Mouse (Mus musculus): ENCODE results near the gene Bcl2l12.

Gene Bcl2l12

GRCm38 (mm10) chr7:45017242-45018061 is 18.9 kb upstream of the Bcl2l12 start, which contains the start of gene Rras:
Gene Rras (plus strand): TSS chr7:45017961.
- peak; percentile 98 for DNase-seq (ENCODE audit: low spot score)

- DNase-seq (ENCODE audit: low spot score), result no peak
Observed at GRCm38 (mm10) chr7:45016761-45017160, 18.2 kb upstream of the Bcl2l12 start.

- peak; percentile 100 for DNase-seq (ENCODE audit: low spot score)
Observed at GRCm38 (mm10) chr7:45015957-45016612, 17.6 kb upstream of the Bcl2l12 start, which contains the start of gene Scaf1. Gene Scaf1 (minus strand): TSS chr7:45016363.

GRCm38 (mm10) chr7:45015344-45015956 is 16.9 kb upstream of the Bcl2l12 start:
- DNase-seq (ENCODE audit: low spot score), result no peak

- no peak for DNase-seq (ENCODE audit: low spot score)
Observed at GRCm38 (mm10) chr7:45014096-45014451, 15.6 kb upstream of the Bcl2l12 start.

- DNase-seq (ENCODE audit: low spot score), result no peak
Observed at GRCm38 (mm10) chr7:45013366-45014095, 15.0 kb upstream of the Bcl2l12 start.

- no peak for DNase-seq (ENCODE audit: low spot score)
Observed at GRCm38 (mm10) chr7:45012824-45013223, 14.3 kb upstream of the Bcl2l12 start.

GRCm38 (mm10) chr7:45012011-45012410 is 13.5 kb upstream of the Bcl2l12 start:
- DNase-seq (ENCODE audit: low spot score), result no peak

GRCm38 (mm10) chr7:45008411-45008810 is 9.9 kb upstream of the Bcl2l12 start:
- no peak for DNase-seq (ENCODE audit: low spot score)

- no peak for DNase-seq (ENCODE audit: low spot score)
Observed at GRCm38 (mm10) chr7:45007846-45008245, 9.3 kb upstream of the Bcl2l12 start.

GRCm38 (mm10) chr7:45007141-45007540 is 8.6 kb upstream of the Bcl2l12 start:
- DNase-seq (ENCODE audit: low spot score), result no peak

GRCm38 (mm10) chr7:45006503-45006902 is 8.0 kb upstream of the Bcl2l12 start:
- DNase-seq (ENCODE audit: low spot score), result no peak

- no peak for DNase-seq (ENCODE audit: low spot score)
Observed at GRCm38 (mm10) chr7:45005321-45005992, 6.9 kb upstream of the Bcl2l12 start.

- DNase-seq (ENCODE audit: low spot score), result no peak
Observed at GRCm38 (mm10) chr7:45004546-45004945, 6.0 kb upstream of the Bcl2l12 start.

- no peak for DNase-seq (ENCODE audit: low spot score)
Observed at GRCm38 (mm10) chr7:45002440-45002839, 3.9 kb upstream of the Bcl2l12 start.

GRCm38 (mm10) chr7:45000539-45001114 is 2.1 kb upstream of the Bcl2l12 start:
- DNase-seq (ENCODE audit: low spot score), result no peak

- DNase-seq (ENCODE audit: low spot score), result no peak
Observed at GRCm38 (mm10) chr7:44999753-45000152, 1.2 kb upstream of the Bcl2l12 start.

- no peak for DNase-seq (ENCODE audit: low spot score)
Observed at GRCm38 (mm10) chr7:44997940-44998428, 528 bp downstream of the Bcl2l12 start.

- DNase-seq (ENCODE audit: low spot score), result peak; percentile 97
Observed at GRCm38 (mm10) chr7:44997231-44997939, 1.1 kb downstream of the Bcl2l12 start, which contains the start of gene Irf3. Gene Irf3 (plus strand): TSS chr7:44997648.

GRCm38 (mm10) chr7:44996672-44997071 is 1.8 kb downstream of the Bcl2l12 start:
- no peak for DNase-seq (ENCODE audit: low spot score)

Data from yolk sac, embryonic 10.5 days (tissue).